Mouse (Mus musculus) G1E (cell line): ENCODE data around the gene Gm44790. TPM values are rescaled to one million over a fixed set of nuclear protein-coding genes. Genes with fewer than 3 reads are reported as not detected.

Source experiments
- ATAC-seq: 2 replicates; pipeline ENCODE4 v1.8.0; 2016; ENCODE audit warnings: mild to moderate bottlenecking; ENCODE audit not compliant: insufficient number of reproducible peaks, poor library complexity, low FRiP score, severe bottlenecking; ENCODE audit errors: extremely low read depth
- DNase-seq: peaks from one replicate; pipeline ENCODE4 v3.0.0; 2012; ENCODE audit warnings: low spot score
- H3K27me3 ChIP-seq: 2 replicates; pipeline ENCODE4 v1.6.1; 2012; ENCODE audit warnings: mild to moderate bottlenecking, low read length, inconsistent platforms; ENCODE audit not compliant: insufficient read depth
- H3K36me3 ChIP-seq: replicated peaks from 2 replicates; pipeline ENCODE3; 2012; ENCODE audit warnings: mild to moderate bottlenecking, inconsistent platforms
- H3K4me1 ChIP-seq: 2 replicates; pipeline ENCODE4 v1.6.1; 2012; ENCODE audit warnings: low read depth, low read length, inconsistent platforms, mixed read lengths; ENCODE audit not compliant: insufficient read depth
- H3K4me3 ChIP-seq: 2 replicates; pipeline ENCODE4 v1.5.1; 2012; ENCODE audit warnings: low read depth, mild to moderate bottlenecking, inconsistent platforms, low read length, moderate library complexity, mixed read lengths
- H3K9me3 ChIP-seq: replicated peaks from 2 replicates; pipeline ENCODE4 v1.6.1; 2012; ENCODE audit warnings: inconsistent platforms
- CTCF ChIP-seq: IDR thresholded peaks from 2 replicates; pipeline ENCODE4 v1.5.1; 2012; ENCODE audit warnings: low read depth, low read length, inconsistent platforms, mixed read lengths
- GATA1 ChIP-seq: IDR thresholded peaks from 2 replicates; pipeline ENCODE4 v1.6.1; 2012; ENCODE audit warnings: borderline replicate concordance, low read length, inconsistent platforms, mixed read lengths
- GATA2 ChIP-seq: IDR thresholded peaks from 2 replicates; pipeline ENCODE4 v1.6.1; 2012; ENCODE audit warnings: low read depth, low read length, inconsistent platforms, borderline replicate concordance
- POLR2AphosphoS5 ChIP-seq: IDR thresholded peaks from 2 replicates; pipeline ENCODE4 v1.6.1; 2012; ENCODE audit warnings: low read depth, low read length, inconsistent platforms; ENCODE audit not compliant: insufficient replicate concordance
- TAL1 ChIP-seq: conservative IDR thresholded peaks from 2 replicates; pipeline ENCODE4 v1.6.1; 2012; ENCODE audit warnings: low read depth, low read length, inconsistent platforms, mixed read lengths
- polyA plus RNA-seq: library from polyadenylated mRNA; stranded (reverse); fragments of >175 nt; gene quantifications from 2 replicates; pipeline ENCODE4 v1.2.3, GENCODE M21; 2012
- total RNA-seq, 2 experiments: library from RNA; stranded (forward) in 1 of 2; stranded (reverse) in 1 of 2; fragments of 200-1000 nt in 1 of 2; fragments of >200 nt in 1 of 2; fragmentation: Nextera tagmentation in 1 of 2; gene quantifications; 2 replicates each; pipeline ENCODE4 v1.2.3; 2014 to 2017

The Gm44790 gene
- total and polyA plus RNA-seq, 3 experiments = 0.78 to 0.87 TPM; not detected in 1

DNA sequence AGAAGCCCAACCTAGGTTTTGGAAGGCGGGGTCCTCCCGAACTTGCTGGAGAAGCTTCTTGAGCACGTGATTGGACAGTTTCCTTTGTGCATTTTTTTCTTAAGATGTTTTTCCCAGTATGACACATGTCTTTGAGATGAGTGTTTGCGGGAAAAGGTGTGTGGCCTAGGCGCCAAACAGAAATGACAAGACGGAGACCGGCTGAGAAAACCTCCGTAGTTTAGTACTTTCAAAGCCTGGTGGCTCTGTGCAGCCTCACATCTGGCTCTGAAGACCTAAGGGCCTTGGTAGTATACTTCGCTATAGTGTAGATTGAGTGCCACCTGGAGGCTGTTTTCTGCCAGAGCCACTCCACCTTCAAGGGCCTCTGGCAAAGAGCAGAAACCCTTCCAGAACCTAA is 25.5 kb upstream of the Gm44790 start:
- Histone ChIP-seq H3K4me3 (peak overlapping the region; percentile 13; the same call in 1 of the 2 replicates), H3K36me3 (no peaks in the 10 kb centered on the region), H3K27me3 (no peaks in the 10 kb centered on the region), H3K9me3 (no peaks in the 10 kb centered on the region), H3K4me1 (peaks cover 53% of the 10 kb centered on the region)
- peak; percentile 45 for TF ChIP-seq CTCF
- no peak for TF ChIP-seq GATA2
- ATAC-seq (peak; percentile 51; the same call in 1 of the 2 replicates), DNase-seq (peak; percentile 38)

DNA sequence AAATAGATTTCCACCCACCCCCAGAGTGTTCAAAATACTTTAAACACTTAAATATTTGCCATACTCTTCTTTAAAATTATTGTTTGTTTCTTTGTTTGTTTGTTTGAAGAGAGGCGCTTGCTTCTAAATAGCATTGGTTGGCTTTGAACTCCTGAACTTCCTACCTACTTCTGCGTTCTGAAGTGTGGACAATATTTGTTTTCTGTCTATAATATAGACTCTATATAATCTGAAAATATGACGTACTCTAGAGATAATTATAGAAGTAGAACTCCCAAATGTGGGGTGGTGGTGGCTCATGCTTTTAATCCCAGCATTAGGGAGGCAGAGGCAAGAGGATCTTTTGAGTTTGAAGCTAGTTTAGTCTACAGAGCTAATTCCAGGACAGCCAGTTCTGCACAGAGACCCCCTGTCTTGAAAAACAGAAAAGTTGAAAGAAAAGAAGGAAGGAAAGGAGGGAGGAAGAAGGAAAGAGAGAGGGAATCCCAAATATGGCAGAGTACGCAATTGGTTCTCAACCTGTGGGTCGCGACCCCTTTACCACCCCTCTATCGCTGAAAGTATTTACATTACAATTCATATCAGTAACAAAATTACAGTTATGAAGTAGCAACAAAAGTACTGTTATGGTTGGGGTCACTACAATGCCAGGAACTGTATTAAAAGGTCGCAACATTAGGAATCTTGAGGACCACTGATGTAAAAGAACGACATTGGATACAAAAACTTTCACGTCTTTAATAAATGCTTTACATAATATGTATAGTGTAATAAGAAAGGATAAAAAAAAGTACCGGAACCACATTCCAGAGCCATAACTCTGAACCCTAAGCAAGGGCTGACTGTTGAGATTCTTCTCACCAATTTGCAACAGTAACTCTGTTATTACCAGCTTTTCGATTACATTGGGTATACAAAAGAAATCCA is 23.5 kb upstream of the Gm44790 start:
- TF ChIP-seq GATA1 (no peak), POLR2AphosphoS5 (no peak), CTCF (no peak)

DNA sequence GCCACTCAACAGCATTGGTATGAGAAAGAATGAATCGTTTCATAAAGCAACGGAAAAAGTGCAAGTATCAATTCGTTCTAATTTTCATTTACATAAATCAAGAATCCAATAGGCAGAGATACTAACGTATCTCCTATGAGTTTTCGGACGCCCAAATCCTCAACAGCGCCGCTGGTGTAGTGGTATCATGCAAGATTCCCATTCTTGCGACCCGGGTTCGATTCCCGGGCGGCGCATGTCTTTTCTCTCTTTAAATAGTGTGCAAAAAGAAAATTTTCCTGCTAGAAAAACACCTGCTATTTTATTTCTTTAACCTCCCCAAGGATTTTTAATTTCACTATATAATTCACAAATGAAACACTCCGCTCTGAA is 22.7 kb upstream of the Gm44790 start:
- no peak for TF ChIP-seq CTCF
- ATAC-seq (peak; percentile 37; the same call in 1 of the 2 replicates), DNase-seq (no peak)
- H3K9me3 ChIP-seq = no peaks in the 10 kb centered on the region
- peaks cover 17% of the 10 kb centered on the region for H3K36me3 ChIP-seq
- peaks cover 37% of the 10 kb centered on the region for H3K4me1 ChIP-seq
- no peaks in the 10 kb centered on the region for H3K27me3 ChIP-seq
- peak overlapping the region; percentile 92 for H3K4me3 ChIP-seq

More for the DNA sequence above, 23.5 kb upstream of the Gm44790 start:
- Histone ChIP-seq H3K27me3 (no peaks in the 10 kb centered on the region), H3K4me1 (peaks cover 39% of the 10 kb centered on the region), H3K9me3 (no peaks in the 10 kb centered on the region), H3K36me3 (peaks cover 14% of the 10 kb centered on the region), H3K4me3 (peak overlapping the region; percentile 92)
- DNase-seq (no peak), ATAC-seq (no peak)

DNA sequence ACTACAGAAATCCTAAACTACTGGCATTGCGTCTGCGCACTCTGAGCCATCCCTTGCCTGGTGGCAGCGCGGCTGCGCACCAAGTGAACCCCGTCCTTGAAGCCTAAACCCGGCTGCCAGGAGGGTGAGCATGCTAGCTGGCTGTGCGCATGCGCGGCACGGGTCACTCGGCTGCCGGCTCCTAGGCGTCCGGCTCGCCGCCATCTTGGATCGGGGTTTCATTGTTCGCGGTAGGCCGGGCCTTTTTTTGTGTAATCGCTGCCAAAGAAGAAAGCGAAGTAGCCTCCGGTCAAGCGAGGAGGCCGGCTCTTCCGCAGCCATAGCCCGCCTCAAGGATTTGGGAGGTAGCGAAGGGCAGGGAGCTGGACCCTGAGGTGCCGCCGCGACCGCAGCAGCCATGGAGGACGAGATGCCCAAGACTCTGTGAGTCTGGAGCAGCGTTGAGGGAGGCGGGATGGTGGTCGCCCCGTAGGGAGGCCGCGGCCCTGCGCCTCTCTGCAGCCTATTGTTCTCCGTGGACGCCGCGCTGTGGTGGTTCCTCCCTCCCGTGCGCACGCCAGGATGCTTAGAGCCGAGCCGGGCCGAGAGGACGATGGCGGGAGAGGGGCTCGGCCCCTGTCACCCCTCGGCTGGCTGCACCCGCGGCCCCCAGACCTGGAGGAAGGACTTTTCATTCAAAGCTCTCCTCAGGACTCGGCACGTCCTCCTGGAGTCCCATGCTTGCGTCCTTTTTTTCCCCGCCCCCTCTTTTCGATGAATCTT is 22.2 kb upstream of the Gm44790 start, which contains the start of gene Tia1:
Gene Tia1 (plus strand): TSS at position 120 of the 762 bp plus-strand sequence.
- Histone ChIP-seq H3K4me3 (peak within 1 kb of the TSS; percentile 92), H3K9me3 (no peaks in the 10 kb centered on the region), H3K27me3 (no peaks in the 10 kb centered on the region), H3K4me1 (peaks cover 37% of the 10 kb centered on the region), H3K36me3 (peaks cover 21% of the 10 kb centered on the region)
- TF ChIP-seq TAL1 (no peak), CTCF (no peak), POLR2AphosphoS5 (no peak), GATA1 (no peak), GATA2 (no peak)
- ATAC-seq = peak; percentile 89
- peak; percentile 96 for DNase-seq

DNA sequence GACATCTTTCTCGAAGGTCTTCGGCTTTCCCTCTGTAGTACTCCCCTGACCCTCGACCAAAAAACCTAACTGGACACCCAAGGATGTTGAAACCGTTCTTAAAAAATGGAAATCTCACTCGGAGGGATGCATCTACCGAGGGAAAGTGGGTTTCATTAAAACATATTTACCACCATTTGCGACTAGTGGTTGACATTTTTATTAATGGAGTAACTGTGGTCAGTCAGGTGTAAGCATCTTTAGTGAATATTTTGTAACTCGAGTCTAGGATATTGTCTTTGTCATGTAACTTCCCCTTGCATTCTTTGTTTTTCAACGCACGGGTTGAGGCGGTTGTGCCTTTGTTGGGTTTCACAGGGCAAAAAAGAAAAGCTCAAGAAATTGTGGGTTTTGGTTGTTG is 21.5 kb upstream of the Gm44790 start:
- Histone ChIP-seq H3K9me3 (no peaks in the 10 kb centered on the region), H3K36me3 (peaks cover 24% of the 10 kb centered on the region), H3K4me3 (peak overlapping the region; percentile 92), H3K27me3 (no peaks in the 10 kb centered on the region), H3K4me1 (peaks cover 37% of the 10 kb centered on the region)
- no peak for ATAC-seq
- peak; percentile 6 for DNase-seq
- no peak for TF ChIP-seq CTCF
- TF ChIP-seq GATA1 = no peak
- TF ChIP-seq TAL1 = no peak
- no peak for TF ChIP-seq POLR2AphosphoS5
- TF ChIP-seq GATA2 = no peak

DNA sequence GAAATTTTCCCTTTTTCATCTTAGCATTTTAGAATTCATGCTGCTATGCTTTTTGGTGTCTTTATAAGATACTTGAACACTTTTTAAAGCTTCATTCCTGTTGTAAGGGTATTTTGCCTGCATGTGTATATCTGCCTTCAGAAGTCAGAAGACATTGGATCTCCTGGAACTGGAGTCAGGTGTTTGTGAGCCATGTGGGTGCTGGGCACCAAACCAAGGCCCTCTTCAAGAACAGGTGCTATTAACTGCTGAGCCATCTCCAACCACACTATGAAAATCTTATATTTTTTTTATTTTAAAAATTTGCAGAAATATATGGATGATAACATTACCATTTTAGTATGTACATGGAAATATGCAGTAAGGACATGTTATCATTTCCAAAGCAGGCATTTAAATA is 20.2 kb upstream of the Gm44790 start:
- no peak for ATAC-seq
- peaks cover 27% of the 10 kb centered on the region for H3K36me3 ChIP-seq
- no peak overlapping the region for H3K4me3 ChIP-seq
- no peak for DNase-seq
- TF ChIP-seq GATA2 (no peak), POLR2AphosphoS5 (no peak), GATA1 (no peak), CTCF (no peak), TAL1 (no peak)
- peaks cover 25% of the 10 kb centered on the region for H3K4me1 ChIP-seq
- no peaks in the 10 kb centered on the region for H3K9me3 ChIP-seq
- no peaks in the 10 kb centered on the region for H3K27me3 ChIP-seq
